ENCODE assay signal across 8 mouse cellular contexts in genomic region chr11:23665311-23665786, GRCm38 (mm10). TPM values are rescaled to one million over a fixed set of nuclear protein-coding genes. Genes with fewer than 3 reads are reported as not detected.
DNase-seq lines count a peak whose midpoint lies in the region; ATAC-seq and TF ChIP-seq lines count a peak whose summit lies in the region.

TSS of gene Pus10 (plus strand) at chr11:23665674.

- no peaks in the 10 kb centered on the region for H3K9me3 ChIP-seq in forebrain, embryonic 14.5 days (replicated peaks; ENCODE audit: control insufficient read depth, low read length)
- no peaks in the 10 kb centered on the region for H3K9me3 ChIP-seq in hindbrain, embryonic 15.5 days
- no peaks in the 10 kb centered on the region for H3K9me3 ChIP-seq in midbrain, embryonic 12.5 days

- TF ChIP-seq POLR2A in cerebellum, adult 2 months (IDR thresholded peaks at IDR 0.05; ENCODE audit: borderline replicate concordance, insufficient read depth, low read length) = no peak

- under 1% methylated on average over 40 of the region's 40 CpGs for WGBS in cerebellum, adult 2 months
- WGBS in forebrain, embryonic 14.5 days = under 1% methylated on average over 37 of the region's 40 CpGs
- under 1% methylated on average over 39 of the region's 40 CpGs for WGBS in hindbrain, embryonic 15.5 days
- under 1% methylated on average over 39 of the region's 40 CpGs for WGBS in midbrain, embryonic 12.5 days

- H3K4me1 ChIP-seq in cerebellum, adult 2 months (ENCODE audit: control insufficient read depth, insufficient read depth, low read length) = peaks cover 2% of the 10 kb centered on the region; the same call in 1 of the 2 replicates
- H3K4me1 ChIP-seq in forebrain, embryonic 14.5 days (ENCODE audit: control insufficient read depth, insufficient read depth, low read length) = 0 out of 2 replicates have a peak, but pooled peaks cover 4% of the 10 kb centered on the region
- H3K4me1 ChIP-seq in hindbrain, embryonic 15.5 days (replicated peaks) = peaks cover 20% of the 10 kb centered on the region
- peaks cover 12% of the 10 kb centered on the region for H3K4me1 ChIP-seq in midbrain, embryonic 12.5 days

- intact Hi-C loops in left cerebral cortex, postnatal 36 days (cut with DNase I) = loop anchor here (1.0 to 5.0 kb wide), 2 partner anchors 32 to 107 kb away; partner anchors contain the start of genes 0610010F05Rik and Rel

- TF ChIP-seq CTCF in cerebellum, adult 2 months (IDR thresholded peaks at IDR 0.05; ENCODE audit: borderline replicate concordance, insufficient read depth, low read depth, low read length) = no peak

- H3K27ac ChIP-seq in cerebellum, adult 2 months (ENCODE audit: insufficient read depth, low read length) = peak within 1 kb of the TSS; percentile 62
- peak within 1 kb of the TSS; percentile 94 for H3K27ac ChIP-seq in forebrain, embryonic 14.5 days (ENCODE audit: low read depth, low read length)
- peak within 1 kb of the TSS; percentile 93 for H3K27ac ChIP-seq in hindbrain, embryonic 15.5 days (replicated peaks)
- peak within 1 kb of the TSS; percentile 92 for H3K27ac ChIP-seq in midbrain, embryonic 12.5 days (replicated peaks)

- H3K4me3 ChIP-seq in cerebellum, adult 2 months (replicated peaks; ENCODE audit: insufficient read depth, low read depth, low read length) = peak within 1 kb of the TSS; percentile 80
- peak within 1 kb of the TSS; percentile 96 for H3K4me3 ChIP-seq in forebrain, embryonic 14.5 days (ENCODE audit: low read depth, low read length)
- H3K4me3 ChIP-seq in hindbrain, embryonic 15.5 days = peak within 1 kb of the TSS; percentile 95
- peak within 1 kb of the TSS; percentile 79 for H3K4me3 ChIP-seq in midbrain, embryonic 12.5 days

- DNase-seq in cerebellum, adult 2 months = no peak
- DNase-seq in cerebellum, postnatal 25 days = no peak
- DNase-seq in adrenal gland, adult 18-20 months (ENCODE audit: low spot score in 2 of 2) = peak; percentile 49
- no peak for DNase-seq in forebrain, embryonic 14.5 days (ENCODE audit: low spot score)
- DNase-seq in left cerebral cortex, postnatal 36 days (ENCODE audit: low spot score in 2 of 2) = no peak
- no peak for DNase-seq in cerebellum, adult 18-20 months

- peaks cover 3% of the 10 kb centered on the region; the same call in 1 of the 2 replicates for H3K36me3 ChIP-seq in forebrain, embryonic 14.5 days (ENCODE audit: control insufficient read depth, insufficient read depth, low read length)
- H3K36me3 ChIP-seq in hindbrain, embryonic 15.5 days = no peaks in the 10 kb centered on the region
- no peaks in the 10 kb centered on the region for H3K36me3 ChIP-seq in midbrain, embryonic 12.5 days

- no peaks in the 10 kb centered on the region for H3K27me3 ChIP-seq in cerebellum, adult 2 months (ENCODE audit: control insufficient read depth, insufficient read depth, low read length)
- H3K27me3 ChIP-seq in forebrain, embryonic 14.5 days (replicated peaks; ENCODE audit: control insufficient read depth, insufficient read depth, low read length) = no peaks in the 10 kb centered on the region
- no peaks in the 10 kb centered on the region for H3K27me3 ChIP-seq in hindbrain, embryonic 15.5 days
- H3K27me3 ChIP-seq in midbrain, embryonic 12.5 days = no peaks in the 10 kb centered on the region

- H3K4me2 ChIP-seq in forebrain, embryonic 14.5 days (ENCODE audit: low read length) = peak within 1 kb of the TSS; percentile 65
- H3K4me2 ChIP-seq in hindbrain, embryonic 15.5 days = peak within 1 kb of the TSS; percentile 77
- peak within 1 kb of the TSS; percentile 58 for H3K4me2 ChIP-seq in midbrain, embryonic 12.5 days (replicated peaks)

- peak within 1 kb of the TSS; percentile 91 for H3K9ac ChIP-seq in forebrain, embryonic 14.5 days (ENCODE audit: low read length)
- peak within 1 kb of the TSS; percentile 68 for H3K9ac ChIP-seq in hindbrain, embryonic 15.5 days
- peak within 1 kb of the TSS; percentile 91 for H3K9ac ChIP-seq in midbrain, embryonic 12.5 days (replicated peaks)

- ATAC-seq in forebrain, embryonic 14.5 days = peak; percentile 60
- ATAC-seq in hindbrain, embryonic 15.5 days (ENCODE audit: low FRiP score, low read depth) = no peak; the same call in 1 of the 2 replicates
- ATAC-seq in midbrain, embryonic 12.5 days (ENCODE audit: low FRiP score, low read depth) = no peak; the same call in 1 of the 2 replicates

RNA-seq across cellular contexts. Expression of gene Pus10, which starts in this region (rescaled TPM):
- polyA plus RNA-seq in cerebellum, adult 2 months (2012; rRNA removed) = 9.7 and 11.4 TPM in 2 replicates
- 10 to 100 TPM; 18.0 to 22.1 TPM for total RNA-seq in adrenal gland, adult 18-20 months (2021)
- 13.4 and 14.7 TPM in 2 replicates for polyA plus RNA-seq in forebrain, embryonic 14.5 days (2014; fragmentation: Nextera tagmentation; extraction: Ambion mirVana)
- 10.9 and 12.0 TPM in 2 replicates for polyA plus RNA-seq in hindbrain, embryonic 15.5 days (2015; fragmentation: Nextera tagmentation; extraction: Ambion mirVana)
- 10 to 100 TPM; 13.7 to 25.4 TPM for total RNA-seq in left cerebral cortex, postnatal 36 days (2021)
- 18.7 and 21.9 TPM in 2 replicates for polyA plus RNA-seq in midbrain, embryonic 12.5 days (2016; fragmentation: Nextera tagmentation; extraction: Ambion mirVana)

Comparison
In these comparisons a context has a peak if more than half of its experiments do, and no peak if none do; other contexts are left out.
1. DNase-seq: peak in adrenal gland, adult 18-20 months (2 of 2); none in cerebellum, adult 2 months (0 of 2), cerebellum, postnatal 25 days (0 of 2), forebrain, embryonic 14.5 days (single experiment), left cerebral cortex, postnatal 36 days (0 of 2) and cerebellum, adult 18-20 months (0 of 2).
2. Peak in every context shown above with its lines, with median percentiles within 50 percentile points of each other: H3K27ac ChIP-seq, H3K4me3 ChIP-seq, H3K4me2 ChIP-seq and H3K9ac ChIP-seq.